Mouse (Mus musculus) common myeloid progenitor, adult 5-6 weeks (primary cell): Measurements from ENCODE around the gene Gm20481. TPM values are rescaled to one million over a fixed set of nuclear protein-coding genes. Genes with fewer than 3 reads are reported as not detected.
"Not testable (repeated sequence)": the region's sequence is repeated elsewhere in the genome, so short reads cannot be mapped to it uniquely, and the experiment has no call there.

ENCODE experiments used
- ATAC-seq: replicated peaks from 2 replicates; pipeline ENCODE4 v1.8.0; 2016; ENCODE audit warnings: low read depth, mild to moderate bottlenecking, moderate TSS enrichment, inconsistent platforms; ENCODE audit not compliant: poor library complexity, severe bottlenecking
- total RNA-seq: library from RNA; stranded (forward); fragments of 200-1000, 187-1606 nt; gene quantifications from 2 replicates; pipeline ENCODE4 v1.2.3, GENCODE M21; 2017

Gene Gm20481
- total RNA-seq, 1 experiment from 2014 or later, result not detected

DNA sequence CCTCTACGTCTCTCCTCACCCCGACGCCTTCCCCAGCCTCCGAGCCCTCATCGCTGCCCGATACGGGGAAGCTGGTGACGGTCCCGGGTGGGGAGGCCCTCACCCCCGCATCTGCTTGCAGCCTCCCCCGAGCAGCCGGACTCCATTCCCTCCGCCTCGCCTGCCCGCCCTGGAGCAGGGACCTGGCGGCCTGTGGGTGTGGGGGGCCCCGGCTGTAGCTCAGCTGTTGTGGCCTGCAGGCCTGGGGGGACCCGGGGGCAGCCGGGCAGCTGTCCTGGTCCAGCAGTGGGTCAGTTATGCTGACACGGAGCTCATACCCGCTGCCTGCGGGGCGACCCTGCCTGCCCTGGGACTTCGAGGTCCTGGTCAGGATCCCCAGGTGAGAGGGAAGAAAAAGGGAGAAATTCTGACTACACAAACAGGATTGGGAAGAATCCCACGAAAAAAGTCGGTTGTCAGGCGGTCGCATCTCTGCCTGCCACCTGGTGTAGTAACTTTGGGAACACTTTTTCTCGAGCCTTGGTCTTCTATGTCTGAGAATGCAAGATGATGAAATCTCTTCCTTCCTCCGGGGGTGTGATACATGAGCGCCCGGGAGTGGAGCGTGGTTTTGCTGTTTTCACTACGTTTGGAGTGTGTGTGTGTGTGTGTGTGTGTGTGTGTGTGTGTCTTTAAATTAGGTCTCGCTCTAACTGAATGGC lies 31.9 kb downstream of the Gm20481 start:
- ATAC-seq, result peak; percentile 13; the same call in 1 of the 2 replicates

DNA sequence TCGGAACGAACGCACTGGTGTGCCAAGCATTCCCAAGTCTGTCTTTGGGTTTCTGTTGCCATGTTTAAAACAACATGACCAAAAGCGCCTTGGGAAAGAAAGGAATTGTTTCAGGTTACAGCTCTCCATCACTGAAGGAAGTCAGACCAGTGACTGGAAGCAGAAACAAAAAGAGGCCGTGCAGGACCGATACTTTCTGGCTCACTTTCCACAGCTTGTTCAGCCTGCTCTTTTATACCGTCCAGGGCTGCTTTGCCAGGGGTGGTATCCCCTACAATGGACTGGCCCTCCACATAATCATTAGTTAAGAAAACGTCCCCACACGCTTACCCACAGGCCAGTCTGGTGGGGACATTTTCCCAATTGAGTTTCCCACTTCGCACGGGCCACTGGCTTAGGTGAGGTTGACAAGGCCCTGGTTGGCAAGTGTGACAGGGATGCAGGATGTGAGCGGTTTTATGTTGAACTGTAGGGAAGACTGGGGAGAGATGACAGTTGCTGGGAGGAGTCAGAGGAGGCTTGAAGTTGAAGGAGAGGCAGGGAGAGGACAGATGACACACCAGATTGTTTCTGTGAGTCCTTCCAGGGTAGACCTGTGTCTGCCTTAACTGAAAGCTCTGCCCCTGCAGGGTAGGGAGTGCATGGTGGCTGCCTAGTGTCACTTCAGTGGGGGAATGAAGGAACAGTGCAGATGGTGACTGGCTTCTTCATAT lies 32.6 kb downstream of the Gm20481 start:
- peak; percentile 16 for ATAC-seq

DNA sequence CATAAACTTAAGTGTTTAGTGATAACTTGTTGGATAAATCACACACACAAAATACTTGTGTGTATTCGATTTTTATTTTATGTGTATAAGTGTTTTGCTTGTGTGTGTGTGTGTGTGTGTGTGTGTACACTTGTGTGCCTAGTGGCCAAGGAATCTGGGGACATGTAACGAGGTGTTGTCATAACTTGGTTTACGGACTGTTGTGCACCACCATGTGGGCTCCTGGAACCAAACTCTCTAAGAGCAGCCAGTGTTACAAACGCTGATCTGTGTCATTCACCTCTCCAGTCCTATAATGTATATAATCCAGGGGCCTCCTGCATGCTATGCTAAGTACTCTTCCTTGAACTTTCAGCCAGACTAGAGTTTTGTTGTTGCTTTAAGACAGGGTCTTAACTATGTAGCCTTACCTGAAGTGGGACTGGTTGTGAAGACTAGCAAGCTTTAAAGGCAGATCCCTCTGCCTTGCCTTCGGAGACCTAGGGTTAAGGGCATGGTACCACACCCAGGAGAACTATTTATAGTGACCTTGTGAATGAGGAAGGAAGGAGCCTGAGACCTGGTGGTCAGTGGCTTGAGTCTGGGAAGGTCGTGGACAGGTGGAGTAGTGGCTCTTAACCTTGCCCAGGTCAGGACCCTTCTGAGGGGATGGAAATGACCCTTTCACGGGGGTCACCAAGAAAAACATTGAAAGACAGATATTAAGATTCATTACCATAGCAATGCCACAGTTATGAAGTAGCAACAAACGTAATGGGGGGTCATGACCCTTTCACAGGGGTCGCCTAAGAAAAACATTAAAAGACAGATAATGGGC lies 33.5 kb downstream of the Gm20481 start:
- ATAC-seq, result no peak

DNA sequence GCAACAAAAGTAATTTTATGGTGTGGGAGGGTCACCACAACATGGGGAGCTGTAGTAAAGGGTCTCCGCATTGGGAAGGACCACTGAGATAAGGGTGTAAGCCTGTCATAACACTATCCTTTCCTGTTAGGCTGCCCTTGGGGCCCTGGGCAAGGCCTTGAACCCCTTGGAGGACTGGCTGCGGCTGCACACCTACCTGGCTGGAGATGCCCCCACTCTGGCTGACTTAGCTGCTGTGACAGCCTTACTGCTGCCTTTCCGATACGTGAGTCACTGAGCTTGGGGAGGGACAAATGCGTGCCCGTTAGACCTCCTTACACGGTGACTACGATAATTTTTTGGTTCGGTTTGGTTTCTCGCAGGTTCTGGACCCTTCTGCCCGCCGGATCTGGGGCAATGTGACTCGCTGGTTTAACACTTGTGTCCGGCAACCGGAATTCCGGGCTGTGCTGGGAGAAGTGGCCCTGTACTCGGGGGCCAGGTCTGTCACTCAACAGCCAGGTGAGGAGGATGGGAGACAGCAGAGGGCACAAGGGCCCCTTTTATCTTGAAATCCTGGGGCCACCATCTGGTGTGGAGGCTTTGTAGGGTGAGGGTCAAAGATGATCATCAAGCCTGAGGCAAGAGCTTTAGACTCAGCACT lies 34.5 kb downstream of the Gm20481 start:
- no peak for ATAC-seq

DNA sequence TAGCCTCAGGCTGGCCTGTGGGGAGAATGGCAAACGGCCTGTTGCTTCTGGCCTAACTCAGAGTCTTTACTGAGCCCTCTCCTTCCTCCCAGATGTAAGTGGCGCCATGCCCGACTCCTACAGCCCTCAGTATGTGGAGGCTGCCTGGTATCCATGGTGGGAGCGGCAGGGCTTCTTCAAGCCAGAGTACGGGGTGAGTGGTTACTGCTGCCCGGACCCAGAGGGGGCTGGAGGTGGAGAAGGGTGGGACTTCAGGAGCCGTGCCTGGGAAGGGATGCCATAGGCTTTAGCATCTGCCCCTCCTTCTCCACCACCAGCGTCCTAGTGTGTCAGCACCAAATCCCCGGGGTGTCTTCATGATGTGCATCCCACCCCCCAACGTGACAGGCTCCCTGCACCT lies 35.4 kb downstream of the Gm20481 start:
- no peak for ATAC-seq

DNA sequence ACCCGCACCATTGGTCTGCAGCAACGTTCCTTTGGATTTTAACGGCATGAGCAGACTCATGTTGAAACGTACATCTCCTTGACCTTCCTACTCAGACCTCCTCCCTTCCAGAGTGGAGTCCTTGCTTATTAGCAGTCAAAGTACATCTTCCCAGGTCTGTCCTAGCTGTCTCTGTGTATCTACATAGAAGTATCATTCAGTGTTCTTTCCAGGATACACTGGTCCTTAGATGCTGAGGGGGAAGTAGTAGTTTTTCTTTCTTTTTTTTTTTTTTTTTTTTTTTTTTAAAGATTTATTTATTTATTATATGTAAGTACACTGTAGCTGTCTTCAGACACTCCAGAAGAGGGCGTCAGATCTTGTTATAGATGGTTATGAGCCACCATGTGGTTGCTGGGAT lies 36.2 kb downstream of the Gm20481 start:
- ATAC-seq, result not testable (repeated sequence)

DNA sequence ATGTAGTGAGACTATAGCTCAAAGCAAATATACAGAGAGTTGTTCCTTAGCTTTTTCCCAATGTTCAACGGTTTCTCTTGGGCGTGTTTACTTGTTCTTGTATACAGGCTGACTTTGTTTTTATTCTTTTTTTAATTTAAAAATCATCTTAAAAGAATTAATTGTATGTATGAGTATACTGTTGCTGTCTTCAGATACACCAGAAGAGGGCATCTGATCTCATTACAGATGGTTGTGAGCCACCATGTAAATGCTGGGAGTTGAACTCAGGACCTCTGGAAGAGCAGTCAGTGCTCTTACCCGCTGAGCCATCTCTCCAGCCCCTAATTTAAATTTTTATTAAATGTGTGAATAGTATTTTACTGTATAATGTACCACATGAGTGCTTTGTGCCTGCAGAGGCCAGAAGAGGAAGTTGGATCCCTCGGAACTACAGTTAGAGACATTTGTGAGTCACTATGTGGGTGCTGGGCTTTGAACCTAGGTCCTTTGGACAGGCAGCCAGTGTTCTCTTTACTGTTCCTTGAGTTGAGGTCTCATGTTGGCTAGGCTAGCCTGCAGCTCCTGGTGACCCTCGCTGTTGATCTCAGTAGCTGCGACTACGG lies 37.8 kb downstream of the Gm20481 start:
- no peak for ATAC-seq

DNA sequence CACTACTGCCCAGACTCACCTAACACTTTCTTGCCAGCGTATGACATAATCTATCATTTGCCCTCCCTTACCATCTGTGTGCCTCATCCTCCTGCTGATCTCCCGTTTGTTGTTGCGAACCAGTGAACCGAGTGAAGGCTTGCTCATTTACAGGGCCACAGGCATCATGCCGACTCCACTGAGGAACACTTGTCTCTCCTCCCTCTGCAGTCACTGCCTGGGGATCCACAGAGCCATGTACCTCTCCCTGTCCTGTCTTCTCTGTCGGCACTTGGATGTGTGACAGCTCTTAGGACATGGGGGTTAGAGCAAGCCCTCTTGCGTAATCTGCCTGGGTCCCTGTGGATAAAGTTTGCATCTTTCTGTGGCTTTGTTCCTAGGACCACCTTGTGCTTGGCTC lies 39.9 kb downstream of the Gm20481 start:
- no peak for ATAC-seq

DNA sequence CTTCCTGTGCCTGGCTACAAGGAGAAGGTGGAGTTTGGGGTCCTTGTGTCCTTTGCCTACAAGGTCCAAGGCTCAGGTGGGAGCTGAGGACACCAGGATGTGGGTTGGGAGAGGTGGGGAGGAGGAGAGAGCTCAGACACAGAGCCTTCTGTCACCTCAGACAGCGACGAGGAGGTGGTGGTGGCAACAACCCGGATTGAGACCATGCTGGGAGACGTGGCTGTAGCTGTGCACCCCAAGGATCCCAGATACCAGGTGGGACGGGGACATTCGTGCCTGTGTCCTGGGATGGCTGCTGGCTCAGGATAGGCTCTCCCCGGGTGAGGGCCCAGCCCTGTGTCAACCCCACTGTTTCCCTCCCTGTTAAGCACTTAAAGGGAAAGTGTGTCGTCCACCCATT lies 41.7 kb downstream of the Gm20481 start:
- no peak for ATAC-seq

DNA sequence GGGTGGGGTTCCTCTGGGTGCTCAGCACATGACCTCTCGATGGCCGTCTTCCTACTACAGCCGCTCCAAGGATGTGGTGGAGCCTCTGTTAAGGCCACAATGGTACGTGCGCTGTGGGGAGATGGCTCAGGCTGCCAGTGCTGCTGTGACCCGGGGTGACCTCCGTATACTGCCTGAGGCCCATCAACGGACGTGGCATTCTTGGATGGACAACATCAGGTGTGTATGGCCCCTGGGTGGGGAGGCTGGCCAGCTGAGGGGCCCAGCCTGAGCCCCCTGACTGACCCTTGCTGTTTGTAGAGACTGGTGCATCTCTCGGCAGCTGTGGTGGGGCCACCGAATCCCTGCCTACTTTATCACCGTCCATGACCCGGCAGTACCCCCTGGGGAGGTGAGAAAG lies 42.7 kb downstream of the Gm20481 start:
- no peak for ATAC-seq

DNA sequence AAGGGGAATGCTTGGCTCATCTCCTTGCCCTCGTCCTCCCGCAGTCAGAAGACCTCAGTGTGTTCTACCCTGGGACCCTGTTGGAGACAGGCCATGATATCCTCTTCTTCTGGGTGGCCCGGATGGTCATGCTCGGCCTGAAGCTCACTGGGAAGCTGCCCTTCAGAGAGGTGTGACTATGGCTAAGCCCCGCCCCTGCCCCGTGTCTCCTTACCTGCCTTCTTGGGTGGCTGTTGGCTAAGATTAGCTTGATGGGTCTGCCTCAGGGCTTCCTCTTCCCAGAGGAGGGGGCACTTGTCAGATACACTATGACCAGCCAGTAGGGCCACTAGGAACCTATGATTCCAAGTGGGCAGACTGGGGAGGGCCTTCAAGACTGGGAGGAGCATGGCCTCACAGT lies 43.5 kb downstream of the Gm20481 start:
- no peak for ATAC-seq

DNA sequence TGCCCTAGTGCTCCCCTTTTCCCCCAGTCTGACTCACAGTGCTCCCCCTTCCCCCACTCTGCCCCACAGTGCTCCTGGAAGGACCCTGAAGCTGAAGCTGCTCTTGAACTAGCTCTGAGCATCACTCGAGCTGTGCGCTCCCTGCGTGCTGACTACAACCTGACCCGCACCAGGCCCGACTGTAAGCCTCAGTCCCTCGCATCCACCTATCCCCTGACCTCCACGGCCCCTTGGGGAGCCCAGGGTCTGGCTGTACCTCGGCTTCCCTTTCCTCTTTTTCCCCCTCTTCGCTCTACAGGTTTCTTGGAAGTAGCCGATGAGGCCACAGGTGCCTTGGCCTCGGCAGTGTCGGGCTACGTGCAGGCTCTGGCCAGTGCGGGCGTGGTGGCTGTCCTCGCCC lies 45.6 kb downstream of the Gm20481 start:
- no peak for ATAC-seq

DNA sequence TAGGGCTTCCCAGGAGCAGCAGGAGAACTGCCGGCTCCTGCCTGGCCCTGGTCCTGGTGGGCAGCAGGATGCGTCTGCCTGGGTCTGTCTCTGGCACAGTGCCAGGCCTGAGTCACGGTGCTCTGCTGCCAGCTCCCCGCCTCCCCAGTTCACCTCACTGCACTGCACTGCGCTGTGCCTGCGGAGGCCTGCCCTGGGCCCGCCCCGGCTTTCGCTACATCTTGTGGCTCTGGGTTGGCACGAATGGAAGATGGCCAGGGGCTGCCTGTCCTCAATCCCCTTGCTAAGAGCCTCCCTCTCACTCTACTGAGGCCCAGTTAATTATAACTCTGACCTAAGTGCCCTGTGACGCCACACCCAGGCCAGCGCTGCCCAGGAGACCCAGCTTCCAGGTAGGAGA lies 46.7 kb downstream of the Gm20481 start, which contains the start of gene Vwa7:
Vwa7 (plus strand) TSS at position 204 of the 400 bp plus-strand sequence.
- ATAC-seq, result peak; percentile 31; the same call in 1 of the 2 replicates

DNA sequence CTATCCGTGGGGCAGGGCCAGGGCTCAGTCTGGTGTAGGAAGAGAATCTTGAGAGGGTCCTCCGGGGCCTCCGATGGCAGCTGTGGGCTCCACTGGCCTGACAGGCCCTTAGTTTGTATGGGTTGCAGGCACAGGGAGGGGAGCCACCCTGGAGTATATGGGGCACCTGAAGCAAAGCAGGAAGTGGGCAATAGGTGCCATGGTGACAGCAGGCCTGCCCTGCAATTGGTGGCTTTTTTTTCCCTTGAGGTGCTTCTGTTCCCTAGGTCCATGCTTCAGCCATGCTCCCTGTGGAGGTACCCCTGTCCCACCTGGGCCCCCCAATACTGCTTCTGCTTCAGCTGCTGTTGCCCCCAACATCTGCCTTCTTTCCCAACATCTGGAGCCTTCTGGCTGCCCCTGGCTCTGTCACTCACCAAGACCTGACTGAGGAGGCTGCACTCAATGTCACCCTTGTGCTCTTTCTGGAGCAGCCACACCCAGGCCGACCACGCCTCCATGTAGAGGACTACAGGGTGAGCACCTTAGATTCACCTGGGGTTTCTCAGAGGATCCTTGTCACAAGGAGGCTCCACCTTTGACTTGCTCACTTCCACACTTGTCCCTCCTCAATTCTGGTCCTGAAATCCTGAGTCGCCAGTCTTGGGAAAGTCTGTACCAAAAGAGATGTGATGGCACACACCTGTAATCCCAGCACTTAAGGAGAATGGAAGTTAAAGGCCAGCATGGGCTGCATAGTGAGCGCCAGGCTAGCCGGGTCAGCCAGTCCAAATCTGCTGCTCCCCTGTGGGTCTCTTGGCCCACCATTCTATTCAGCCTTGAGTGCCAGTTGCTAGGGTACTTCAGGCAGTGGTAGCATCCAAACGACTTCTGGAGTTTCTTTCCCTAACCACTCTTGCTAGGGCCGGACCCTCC lies 47.3 kb downstream of the Gm20481 start:
- no peak for ATAC-seq

DNA sequence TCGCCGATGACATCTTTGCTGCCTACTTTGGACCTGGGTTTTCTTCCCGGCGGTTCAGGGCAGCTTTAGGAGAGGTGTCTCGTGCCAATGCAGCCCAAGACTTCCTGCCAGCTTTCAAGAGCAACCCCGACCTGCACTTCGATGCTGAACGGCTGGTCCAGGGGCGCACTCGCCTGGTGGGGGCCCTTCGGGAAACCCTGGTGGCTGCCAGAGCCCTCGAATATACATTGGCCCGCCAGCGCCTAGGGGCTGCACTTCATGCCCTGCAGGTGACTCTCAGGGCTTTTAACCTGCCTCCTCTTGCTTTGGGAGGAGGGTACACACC lies 48.0 kb downstream of the Gm20481 start:
- ATAC-seq, result no peak

DNA sequence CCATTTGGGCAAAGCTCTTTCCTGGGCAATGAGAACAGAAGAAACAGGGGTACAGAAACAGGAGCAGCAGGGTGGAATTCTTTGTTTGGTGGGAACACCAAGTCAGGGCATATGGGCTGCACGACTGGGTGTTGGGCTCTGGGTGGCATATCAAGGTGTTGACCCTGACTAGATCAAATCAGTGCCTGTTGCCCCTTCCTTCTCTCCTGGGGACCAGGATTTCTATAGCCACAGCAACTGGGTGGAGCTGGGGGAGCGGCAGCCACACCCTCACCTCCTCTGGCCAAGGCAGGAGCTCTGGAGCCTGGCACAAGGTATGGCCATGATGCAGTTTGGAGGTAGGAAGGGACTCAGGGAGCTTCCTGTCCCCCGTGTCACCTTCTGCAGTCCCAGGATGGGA lies 48.5 kb downstream of the Gm20481 start:
- ATAC-seq, result no peak

DNA sequence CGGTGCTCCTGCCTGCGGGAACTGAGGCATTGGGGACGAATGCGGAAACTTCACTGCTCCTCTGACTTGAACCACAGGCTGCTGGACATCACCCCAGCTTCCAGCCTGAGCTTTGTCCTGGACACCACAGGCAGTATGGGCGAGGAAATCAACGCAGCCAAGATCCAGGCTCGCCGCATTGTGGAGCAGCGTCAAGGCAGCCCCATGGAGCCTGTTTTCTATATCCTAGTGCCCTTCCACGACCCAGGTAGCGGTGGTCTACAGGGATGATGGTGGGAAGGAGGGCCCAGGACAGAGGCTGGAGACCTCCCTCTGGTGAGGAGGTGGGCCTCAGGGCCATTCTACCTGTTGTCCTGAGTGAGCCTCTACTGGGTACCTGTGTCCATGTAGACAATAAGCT lies 50.2 kb downstream of the Gm20481 start:
- no peak for ATAC-seq

DNA sequence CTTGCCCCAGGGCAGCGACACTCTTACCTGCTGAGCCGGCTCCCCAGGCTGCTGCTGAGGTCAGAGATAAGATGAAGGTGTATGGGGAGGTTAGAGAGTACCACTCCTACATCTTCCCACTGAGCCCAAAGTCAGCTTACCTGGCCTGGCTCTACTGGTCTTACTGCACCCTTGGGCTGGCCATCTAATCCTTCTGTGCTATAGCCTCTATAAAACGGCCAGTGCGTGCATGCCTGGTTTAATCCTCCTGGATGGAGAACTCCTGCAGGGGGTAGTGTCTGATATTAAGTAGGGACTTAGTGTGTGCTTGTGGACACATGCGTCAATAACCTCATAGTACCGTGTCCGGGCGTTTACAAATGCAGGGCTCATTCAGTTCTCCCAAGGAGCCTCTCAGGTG lies 50.8 kb downstream of the Gm20481 start:
- no peak for ATAC-seq

DNA sequence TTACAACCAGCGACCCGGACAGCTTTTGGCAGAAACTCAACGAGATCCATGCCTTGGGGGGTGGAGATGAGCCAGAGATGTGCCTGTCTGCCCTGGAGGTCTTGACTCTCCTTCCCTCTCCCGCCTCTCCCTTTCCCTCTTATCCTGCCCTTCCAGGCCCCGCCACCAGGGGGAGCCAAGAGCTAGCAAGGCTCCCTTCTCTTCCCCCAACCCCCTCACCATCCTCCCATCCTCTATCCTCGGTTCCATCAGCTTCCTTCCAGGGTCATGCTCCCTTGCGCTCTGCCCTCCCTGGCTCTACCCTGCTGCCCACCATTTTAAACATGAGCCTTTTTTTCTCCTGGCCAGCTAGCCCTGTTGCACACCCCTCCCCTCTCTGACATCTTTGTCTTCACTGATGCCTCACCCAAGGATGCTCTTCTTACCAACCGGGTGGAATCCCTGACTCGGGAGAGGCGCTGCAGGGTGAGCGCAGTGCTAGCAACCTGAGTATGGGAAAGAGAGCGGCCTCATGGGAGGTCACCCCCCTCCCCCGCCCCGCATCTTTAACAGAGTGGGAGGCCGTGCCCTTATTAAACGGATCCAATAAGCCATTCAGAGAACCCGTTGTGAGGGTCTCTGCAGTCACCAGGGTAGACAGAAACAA lies 51.6 kb downstream of the Gm20481 start:
- ATAC-seq, result peak; percentile 53
